Mouse (Mus musculus): ENCODE results near the gene Hivep2. TPM values are rescaled to one million over a fixed set of nuclear protein-coding genes. Genes with fewer than 3 reads are reported as not detected.

Gene Hivep2
- total RNA-seq, 2 experiments from 2014 or later = 277 to 292 TPM

DNA sequence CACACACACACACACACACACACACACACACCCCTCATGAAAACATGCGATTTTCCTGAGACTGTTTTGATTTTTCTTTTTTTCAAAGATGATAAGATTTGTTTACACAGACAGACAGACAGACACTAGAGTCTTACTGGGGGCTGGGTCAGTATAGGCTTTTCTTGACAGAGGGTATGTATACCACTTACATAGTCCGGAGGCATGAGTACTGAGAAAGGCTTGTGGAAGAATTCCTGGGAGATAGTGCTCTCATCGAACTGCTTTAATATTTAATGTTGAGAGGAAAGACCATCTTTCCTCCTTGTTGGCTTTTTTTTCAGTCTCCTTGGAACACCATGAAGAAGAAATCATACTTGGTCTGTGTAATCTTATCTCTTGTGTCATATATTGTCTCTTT, 130.2 kb downstream of the Hivep2 start:
- DNase-seq (ENCODE audit: extremely low spot score in 1 of 2, low spot score in 2 of 2) = no peak
- intact Hi-C loops (cut with DNase I) = no loop called here

DNA sequence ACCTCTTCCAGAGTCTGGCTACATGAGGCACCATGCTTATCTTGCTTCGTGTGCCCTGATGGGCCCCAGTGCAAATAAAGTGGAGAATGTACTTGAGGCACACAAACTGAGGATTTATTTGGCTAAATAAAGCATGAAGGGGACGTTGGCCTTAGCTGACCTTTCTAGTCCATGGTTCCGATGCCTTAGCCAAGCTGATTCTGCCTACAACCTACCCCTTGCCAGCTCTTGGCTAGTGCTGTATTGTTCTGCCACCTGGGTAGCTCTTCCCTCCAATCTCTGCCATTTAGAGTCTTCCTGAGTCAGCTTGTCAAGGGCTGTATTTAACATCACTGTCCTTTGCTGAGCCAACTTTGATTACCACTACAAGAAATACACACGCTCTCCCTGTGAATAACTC, 133.3 kb downstream of the Hivep2 start:
- DNase-seq (ENCODE audit: extremely low spot score in 1 of 2, low spot score in 2 of 2) = no peak
- intact Hi-C loops (cut with DNase I) = no loop called here

GRCm38 (mm10) chr10:14100041-14100440, 134.2 kb downstream of the Hivep2 start:
- DNase-seq (ENCODE audit: extremely low spot score in 1 of 2, low spot score in 2 of 2) = no peak
- intact Hi-C loops (cut with DNase I) = no loop called here

- DNase-seq (ENCODE audit: extremely low spot score in 1 of 2, low spot score in 2 of 2) = no peak
- intact Hi-C loops (cut with DNase I) = no loop called here
These were observed 135.0 kb downstream of the Hivep2 start for GRCm38 (mm10) chr10:14100847-14101246.

- DNase-seq (ENCODE audit: extremely low spot score in 1 of 2, low spot score in 2 of 2) = no peak
- intact Hi-C loops (cut with DNase I) = no loop called here
These were observed 136.1 kb downstream of the Hivep2 start for GRCm38 (mm10) chr10:14101966-14102365.

DNA sequence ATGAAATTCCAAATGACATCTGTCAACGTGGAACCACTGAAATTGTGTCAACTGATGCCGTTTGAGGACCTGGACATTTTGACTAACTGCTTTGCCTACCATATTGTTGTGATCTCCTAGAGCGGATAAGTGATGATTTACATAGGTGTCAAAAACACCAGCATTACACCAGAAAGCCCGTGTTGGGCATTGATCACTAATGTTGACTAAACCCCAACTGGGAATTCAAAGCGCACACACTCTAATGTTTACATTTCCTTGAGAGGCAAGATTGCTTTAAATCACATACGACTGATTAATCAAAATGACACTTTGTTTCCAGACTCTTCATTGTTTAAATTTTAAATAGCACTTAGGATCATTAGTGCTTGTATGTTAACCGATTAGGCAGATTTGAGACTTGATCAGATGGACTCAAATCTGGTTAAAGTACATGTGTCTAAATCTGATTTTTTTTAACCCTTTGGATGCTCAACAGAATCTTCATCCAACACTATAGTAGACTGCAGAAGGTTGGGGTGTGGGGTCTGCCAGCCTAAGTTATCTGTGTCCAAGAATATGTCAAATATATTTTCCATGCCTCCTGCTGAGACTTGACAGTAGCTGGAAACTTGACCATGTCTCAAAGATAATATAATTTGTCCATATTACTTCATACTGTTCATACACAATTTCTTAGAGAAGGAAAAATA, 142.3 kb downstream of the Hivep2 start:
- intact Hi-C loops (cut with DNase I) = no loop called here
- DNase-seq (ENCODE audit: extremely low spot score in 1 of 2, low spot score in 2 of 2) = no peak

GRCm38 (mm10) chr10:14115846-14116245, 150.0 kb downstream of the Hivep2 start:
- no peak for DNase-seq (ENCODE audit: extremely low spot score in 1 of 2, low spot score in 2 of 2)
- intact Hi-C loops (cut with DNase I) = no loop called here

GRCm38 (mm10) chr10:14116978-14117377, 151.1 kb downstream of the Hivep2 start:
- intact Hi-C loops (cut with DNase I) = no loop called here
- DNase-seq (ENCODE audit: extremely low spot score in 1 of 2, low spot score in 2 of 2) = no peak

GRCm38 (mm10) chr10:14119201-14119600, 153.3 kb downstream of the Hivep2 start:
- DNase-seq (ENCODE audit: extremely low spot score in 1 of 2, low spot score in 2 of 2) = no peak
- intact Hi-C loops (cut with DNase I) = no loop called here

DNA sequence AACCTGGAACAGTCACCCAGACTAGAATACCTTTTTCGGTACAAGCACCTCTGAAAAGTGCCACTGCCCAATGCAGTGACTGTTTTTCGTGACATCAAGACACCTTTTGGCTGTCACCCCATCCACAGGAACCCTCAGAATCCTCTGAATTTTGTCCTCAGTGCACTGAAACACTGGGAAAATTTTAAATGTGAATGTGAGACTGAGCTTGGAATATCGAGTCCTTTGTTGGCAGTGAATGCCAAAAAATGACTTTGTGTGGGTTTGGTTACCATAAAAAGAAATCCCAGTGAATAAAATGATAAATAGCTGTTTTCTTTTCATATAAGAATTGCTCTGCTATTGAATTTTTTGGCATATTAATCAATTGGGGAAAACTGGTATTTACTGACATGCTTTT, 154.6 kb downstream of the Hivep2 start:
- intact Hi-C loops (cut with DNase I) = no loop called here
- DNase-seq (ENCODE audit: extremely low spot score in 1 of 2, low spot score in 2 of 2) = no peak

DNA sequence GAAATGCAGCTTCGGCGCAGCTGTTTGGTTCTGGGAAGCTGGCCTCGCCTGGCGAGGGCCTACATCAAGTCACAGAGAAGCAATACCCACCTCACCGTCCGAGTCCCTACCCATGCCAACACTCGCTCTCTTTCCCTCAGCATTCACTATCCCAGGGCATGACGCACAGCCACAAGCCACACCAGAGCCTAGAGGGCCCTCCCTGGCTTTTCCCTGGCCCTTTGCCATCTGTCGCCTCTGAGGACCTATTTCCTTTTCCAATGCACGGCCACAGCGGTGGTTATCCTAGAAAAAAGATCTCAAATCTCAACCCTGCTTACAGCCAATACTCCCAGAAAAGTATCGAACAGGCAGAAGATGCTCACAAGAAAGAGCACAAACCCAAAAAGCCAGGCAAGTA, 162.0 kb downstream of the Hivep2 start:
- intact Hi-C loops (cut with DNase I) = no loop called here
- DNase-seq (ENCODE audit: extremely low spot score in 1 of 2, low spot score in 2 of 2) = no peak

DNA sequence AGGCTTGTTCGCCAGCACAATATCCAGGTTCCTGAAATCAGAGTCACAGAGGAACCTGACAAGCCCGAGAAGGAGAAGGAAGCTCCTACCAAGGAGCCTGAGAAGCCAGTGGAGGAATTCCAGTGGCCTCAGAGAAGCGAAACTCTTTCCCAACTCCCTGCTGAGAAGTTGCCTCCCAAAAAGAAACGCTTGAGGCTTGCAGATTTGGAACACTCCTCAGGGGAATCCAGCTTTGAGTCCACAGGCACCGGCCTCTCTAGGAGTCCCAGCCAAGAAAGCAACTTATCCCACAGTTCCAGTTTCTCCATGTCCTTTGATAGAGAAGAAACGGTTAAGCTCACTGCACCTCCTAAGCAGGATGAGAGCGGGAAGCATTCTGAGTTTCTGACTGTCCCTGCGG, 164.4 kb downstream of the Hivep2 start:
- intact Hi-C loops (cut with DNase I) = no loop called here
- no peak for DNase-seq (ENCODE audit: extremely low spot score in 1 of 2, low spot score in 2 of 2)

- intact Hi-C loops (cut with DNase I) = no loop called here
- DNase-seq (ENCODE audit: extremely low spot score in 1 of 2, low spot score in 2 of 2) = no peak
These were observed 165.4 kb downstream of the Hivep2 start for GRCm38 (mm10) chr10:14131307-14131706.

DNA sequence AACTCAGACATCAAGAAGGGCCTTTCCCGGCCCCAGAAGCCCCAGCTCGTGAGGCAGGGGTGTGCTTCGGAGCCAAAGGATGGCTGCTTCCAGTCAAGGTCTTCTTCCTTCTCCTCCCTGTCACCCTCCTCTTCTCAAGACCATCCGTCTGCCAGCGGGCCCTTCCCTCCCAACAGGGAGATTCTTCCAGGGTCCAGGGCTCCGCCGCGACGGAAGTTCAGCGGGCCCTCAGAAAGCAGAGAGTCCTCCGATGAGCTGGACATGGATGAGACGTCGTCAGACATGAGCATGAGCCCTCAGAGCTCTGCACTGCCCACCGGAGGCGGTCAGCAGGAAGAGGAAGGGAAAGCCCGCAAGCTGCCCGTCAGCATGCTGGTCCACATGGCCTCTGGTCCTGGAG, 166.2 kb downstream of the Hivep2 start:
- intact Hi-C loops (cut with DNase I) = no loop called here
- DNase-seq (ENCODE audit: extremely low spot score in 1 of 2, low spot score in 2 of 2) = no peak

DNA sequence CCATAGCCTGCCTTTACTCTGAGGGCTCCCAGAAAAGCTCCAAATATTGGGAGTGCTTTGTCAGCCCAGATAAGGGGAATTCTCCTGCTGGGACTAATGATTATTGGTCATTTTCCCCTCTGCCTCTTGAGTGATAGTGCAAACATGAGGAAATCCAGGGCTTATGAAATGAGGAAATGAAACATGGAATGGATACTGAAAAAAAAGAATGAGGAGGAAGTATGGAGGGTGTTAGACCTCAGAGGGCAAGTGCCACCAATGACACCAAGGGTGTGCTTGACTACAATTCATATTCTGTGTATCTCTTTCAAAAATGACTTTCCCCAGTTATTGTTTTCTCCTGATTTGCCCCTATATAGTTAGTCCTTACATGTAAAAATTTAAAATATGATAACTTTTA, 167.1 kb downstream of the Hivep2 start:
- intact Hi-C loops (cut with DNase I) = no loop called here
- no peak for DNase-seq (ENCODE audit: extremely low spot score in 1 of 2, low spot score in 2 of 2)

GRCm38 (mm10) chr10:14138663-14139062, 172.8 kb downstream of the Hivep2 start:
- DNase-seq (ENCODE audit: extremely low spot score in 1 of 2, low spot score in 2 of 2) = no peak
- intact Hi-C loops (cut with DNase I) = no loop called here

DNA sequence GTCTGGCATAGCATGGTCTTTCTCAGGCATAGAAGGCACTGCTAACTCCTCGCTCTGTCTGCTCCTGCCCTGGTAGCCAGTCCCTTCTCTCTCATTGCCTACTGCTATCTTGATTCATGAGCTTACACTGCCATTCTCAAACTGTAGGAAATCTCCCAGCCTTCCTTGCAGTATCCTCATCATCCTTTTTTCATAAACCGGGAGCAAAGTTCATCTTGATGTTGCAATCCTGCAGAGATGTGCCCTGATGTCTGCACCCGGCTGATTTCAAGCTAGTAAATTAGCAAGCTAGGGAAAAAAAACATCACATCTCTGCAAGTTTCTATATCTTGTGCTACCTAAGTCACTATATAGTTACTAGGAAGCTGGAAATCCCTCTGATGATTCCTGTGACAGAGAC, 179.0 kb downstream of the Hivep2 start:
- no peak for DNase-seq (ENCODE audit: extremely low spot score in 1 of 2, low spot score in 2 of 2)
- intact Hi-C loops (cut with DNase I) = no loop called here

DNA sequence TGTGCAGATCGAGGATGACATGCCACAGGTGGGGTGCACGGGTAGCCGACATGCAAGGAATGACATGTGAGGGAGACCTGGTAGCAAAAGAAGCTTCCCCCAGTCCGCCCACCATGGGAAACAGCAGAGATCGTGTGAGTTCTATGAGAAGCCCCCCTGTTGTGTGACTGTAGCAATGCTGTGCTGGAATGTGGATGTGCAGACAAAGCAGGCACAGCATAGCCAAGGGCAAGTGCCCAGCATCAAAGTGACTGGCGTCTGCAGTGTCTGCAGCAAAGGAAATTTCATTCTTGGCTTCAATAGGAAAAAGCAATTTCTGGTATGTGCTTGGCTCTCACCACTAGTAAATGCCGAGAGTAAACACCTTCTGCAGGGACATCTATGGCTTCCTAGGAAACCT, 199.0 kb downstream of the Hivep2 start:
- no peak for DNase-seq (ENCODE audit: extremely low spot score in 1 of 2, low spot score in 2 of 2)
- intact Hi-C loops (cut with DNase I) = no loop called here

GRCm38 (mm10) chr10:14168197-14168844, 202.4 kb downstream of the Hivep2 start:
- DNase-seq (ENCODE audit: extremely low spot score in 1 of 2, low spot score in 2 of 2) = no peak
- intact Hi-C loops (cut with DNase I) = no loop called here

- DNase-seq (ENCODE audit: extremely low spot score in 1 of 2, low spot score in 2 of 2) = no peak
- intact Hi-C loops (cut with DNase I) = no loop called here
These were observed 203.1 kb downstream of the Hivep2 start for GRCm38 (mm10) chr10:14168869-14169566.
